Mouse (Mus musculus) B cell, adult 62 days (primary cell): ENCODE results near the gene Baz2b. TPM values are rescaled to one million over a fixed set of nuclear protein-coding genes. Genes with fewer than 3 reads are reported as not detected.

Experiments used
- total RNA-seq: library from RNA; stranded (reverse); gene quantifications from 4 replicates; pipeline ENCODE4 v1.2.4, GENCODE M21; 2023

Gene Baz2b
- total RNA-seq: 222 to 258 TPM (median 237 TPM) in 4 replicates

DNA sequence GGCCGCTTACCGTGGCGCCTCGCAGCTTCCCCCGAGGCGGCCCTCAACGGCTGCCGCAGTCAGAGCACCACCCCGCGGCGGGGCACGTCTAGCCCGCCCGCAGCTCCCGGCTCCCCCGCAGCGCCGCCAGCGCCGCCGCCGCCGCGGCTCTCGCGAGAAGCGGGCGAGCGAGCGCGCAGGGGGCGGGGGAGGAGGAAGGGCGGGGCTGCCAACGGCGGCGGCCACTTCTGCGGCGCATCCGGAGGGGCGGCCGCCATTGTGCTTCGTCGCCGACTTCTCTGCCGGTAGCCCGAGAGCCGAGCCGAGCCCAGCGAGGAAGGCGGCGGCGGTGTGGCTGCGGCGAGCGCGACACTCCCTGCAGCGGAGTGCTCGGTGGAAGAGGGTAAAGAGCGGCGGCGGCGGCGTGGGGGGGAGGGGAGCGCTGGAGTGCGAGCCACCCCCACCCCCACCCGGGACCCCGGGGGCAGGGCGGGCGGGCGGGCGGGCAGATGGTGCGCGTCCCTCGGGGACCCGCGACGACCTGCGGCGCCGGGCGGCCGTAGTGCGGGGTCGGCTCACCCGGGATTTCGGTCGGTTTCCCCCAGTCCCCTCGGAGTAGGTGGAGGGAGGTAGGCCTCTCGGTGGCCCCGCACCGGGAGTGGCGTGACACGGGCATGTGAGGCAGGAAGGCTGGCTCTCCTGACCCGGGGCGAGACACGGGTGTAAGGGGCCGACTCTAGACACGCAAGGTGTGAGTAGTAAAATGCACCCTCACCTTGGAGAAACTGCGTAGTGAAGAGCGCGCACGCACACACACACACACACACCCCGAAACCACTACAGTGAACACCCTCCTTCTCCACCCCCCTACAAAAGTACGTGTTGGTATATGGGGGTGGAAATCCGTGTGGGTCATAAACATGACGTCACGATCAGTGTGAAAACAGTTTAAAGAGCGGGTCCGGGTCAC lies at the start of gene Baz2b, which contains the start of gene March7:
Gene Baz2b (minus strand): TSS at position 137 of the 949 bp plus-strand sequence.
Gene March7 (plus strand): TSS at position 185 of the 949 bp plus-strand sequence.

GRCm38 (mm10) chr2:59881831-59882741 lies 327.6 kb downstream of the Baz2b start, which contains the start of gene Wdsub1:
Gene Wdsub1 (minus strand): TSS chr2:59882591.

Other genes with a start within 250 kb of the Baz2b start
- 195 to 223 TPM (median 201 TPM) in 4 replicates for gene March7, start within 50 bp of the Baz2b start, total RNA-seq
- gene Cd302, start 74.6 kb upstream of the Baz2b start, total RNA-seq: 0.43 to 1.1 TPM (median 1.0 TPM) in 3 of 4 replicates, not detected in the other
- gene Ly75, start 173.5 kb upstream of the Baz2b start, total RNA-seq: 7.2 to 8.0 TPM (median 7.3 TPM) in 4 replicates